Mouse (Mus musculus): Measurements from ENCODE around the gene Babam1.

DNA sequence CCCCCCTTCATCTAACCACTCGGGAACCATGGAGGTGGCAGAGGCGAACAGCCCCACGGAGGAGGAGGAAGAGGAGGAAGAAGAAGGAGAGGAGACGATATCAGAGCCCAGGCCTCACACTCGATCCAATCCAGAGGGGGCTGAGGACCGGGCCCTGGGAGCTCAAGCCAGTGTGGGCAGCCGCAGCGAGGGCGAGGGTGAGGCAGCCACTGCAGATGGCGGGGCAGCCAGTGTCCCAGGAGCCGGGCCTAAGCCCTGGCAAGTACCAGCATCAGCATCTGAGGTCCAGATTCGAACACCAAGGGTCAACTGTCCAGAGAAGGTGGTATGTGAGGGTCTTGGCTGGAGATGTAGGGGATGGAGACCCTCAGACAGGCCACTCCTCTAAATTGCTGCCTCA, 1.0 kb downstream of the Babam1 start:
- TF ChIP-seq POLR2A (IDR thresholded peaks at IDR 0.05; ENCODE audit: extremely low read depth, insufficient read depth, low read length) (no peak), CTCF (IDR thresholded peaks at IDR 0.05; ENCODE audit: extremely low read depth, insufficient read depth, low read length) (no peak)
